Mouse (Mus musculus): ENCODE data around the gene Lbx2.

Lbx2 gene

DNA sequence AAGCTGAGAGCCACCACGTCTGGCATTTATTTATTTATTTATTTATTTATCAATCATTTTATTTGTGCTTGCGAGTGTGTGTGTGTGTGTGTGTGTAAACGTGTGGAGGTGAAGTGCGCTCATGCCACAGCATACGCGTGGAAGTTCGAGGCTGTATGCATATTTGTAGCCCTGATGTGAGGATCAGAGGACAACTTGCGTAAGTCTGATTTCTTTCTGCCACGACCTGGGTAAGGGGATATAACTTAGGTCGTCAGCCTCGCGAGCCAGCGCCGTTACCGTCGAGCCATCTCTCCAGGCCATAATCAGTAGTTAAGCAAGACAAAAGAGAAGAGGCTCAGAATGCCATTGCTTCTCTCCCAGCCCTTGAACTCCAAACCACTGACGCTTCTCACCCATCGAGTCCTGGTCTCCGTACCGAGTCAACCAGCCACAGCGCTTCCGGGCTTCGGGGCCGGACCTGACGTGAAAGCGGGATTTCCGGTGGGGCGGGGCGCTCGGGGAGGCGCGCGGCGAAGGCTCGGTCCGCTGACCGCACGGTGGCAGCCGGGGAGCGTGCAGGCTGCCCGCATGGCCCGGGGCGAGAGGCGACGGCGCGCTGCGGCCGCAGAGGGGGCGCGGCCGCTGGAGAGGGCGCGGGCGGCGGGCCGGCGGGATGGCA, 29.0 kb downstream of the Lbx2 start, which contains the start of gene Mogs:
Gene Mogs (plus strand): TSS at position 486 of the 661 bp plus-strand sequence.
- peak; percentile 94 to 95 for DNase-seq

DNA sequence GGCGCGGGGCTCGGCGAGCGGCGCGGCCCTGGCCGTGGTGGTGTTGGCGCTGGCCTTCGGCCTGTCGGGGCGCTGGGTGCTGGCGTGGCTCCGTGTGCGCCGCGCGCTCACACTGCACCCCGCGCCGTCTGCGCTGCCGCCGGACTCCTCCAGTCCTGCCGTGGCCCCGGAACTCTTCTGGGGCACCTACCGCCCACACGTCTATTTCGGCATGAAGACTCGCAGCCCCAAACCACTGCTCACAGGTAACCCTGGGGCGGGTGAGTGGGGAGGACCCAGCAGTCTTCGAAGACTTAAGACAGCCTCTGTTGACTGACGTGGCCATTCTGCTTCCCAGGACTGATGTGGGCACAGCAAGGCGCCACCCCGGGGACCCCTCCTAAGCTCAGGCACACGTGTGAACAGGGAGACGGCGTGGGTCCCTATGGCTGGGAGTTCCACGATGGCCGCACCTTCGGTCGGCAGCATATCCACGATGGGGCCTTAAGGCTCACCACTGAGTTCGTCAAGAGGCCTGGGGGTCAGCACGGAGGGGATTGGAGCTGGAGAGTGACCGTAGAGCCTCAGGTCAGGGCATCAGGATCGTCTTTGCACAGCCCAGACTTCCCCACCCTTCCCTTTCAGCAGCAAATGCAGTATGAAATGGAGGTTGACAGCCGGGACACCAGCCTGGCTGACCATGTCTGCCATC, 29.7 kb downstream of the Lbx2 start:
- DNase-seq, result peak in 1 of 2 experiments; percentile 46

DNA sequence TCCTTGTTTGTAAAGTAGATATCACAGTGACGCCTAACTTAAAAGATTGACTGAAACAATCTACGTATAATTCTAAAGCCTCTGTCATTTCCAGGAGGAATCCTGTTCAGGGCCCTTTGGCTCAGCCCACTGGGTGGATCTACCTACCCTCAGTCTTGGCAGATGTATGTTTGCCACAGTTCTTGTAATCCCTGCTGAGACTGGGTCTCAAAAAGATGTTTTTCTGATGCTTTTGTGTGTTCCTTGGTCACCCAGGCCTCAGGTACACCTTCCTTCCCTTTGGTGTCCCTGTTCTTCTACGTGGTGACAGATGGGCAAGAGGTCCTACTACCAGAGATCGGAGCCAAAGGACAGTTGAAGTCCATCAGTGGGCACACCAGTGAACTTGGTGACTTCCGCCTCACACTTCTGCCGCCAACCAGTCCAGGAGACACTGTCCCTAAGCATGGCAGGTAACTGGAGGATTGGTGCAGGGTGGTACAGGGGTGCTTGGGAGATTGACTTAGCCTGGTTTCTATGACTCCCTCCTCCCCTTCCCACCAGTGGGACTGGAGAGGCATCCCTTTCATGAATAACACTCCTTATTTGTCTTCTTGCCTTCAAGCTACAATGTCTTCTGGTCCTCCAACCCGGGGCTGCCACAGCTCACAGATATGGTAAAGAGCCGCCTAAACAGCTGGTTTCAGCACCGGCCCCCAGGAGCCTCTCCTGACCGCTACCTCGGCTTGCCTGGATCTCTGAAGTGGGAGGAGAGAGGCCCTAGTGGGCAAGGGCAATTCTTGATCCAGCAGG, 30.4 kb downstream of the Lbx2 start:
- DNase-seq, result no peak

DNA sequence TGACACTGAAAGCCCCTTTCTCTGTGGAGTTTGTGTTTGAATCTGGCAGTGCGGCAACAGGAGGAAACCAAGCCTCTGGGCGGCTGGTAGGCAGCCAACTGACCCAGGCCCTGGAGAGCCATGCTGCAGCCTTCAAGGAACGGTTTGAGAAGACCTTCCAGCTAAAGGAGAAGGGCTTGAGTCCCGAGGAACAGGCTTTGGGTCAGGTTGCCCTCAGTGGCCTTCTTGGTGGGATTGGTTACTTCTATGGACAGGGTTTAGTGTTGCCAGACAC, 30.9 kb downstream of the Lbx2 start:
- no peak for DNase-seq

DNA sequence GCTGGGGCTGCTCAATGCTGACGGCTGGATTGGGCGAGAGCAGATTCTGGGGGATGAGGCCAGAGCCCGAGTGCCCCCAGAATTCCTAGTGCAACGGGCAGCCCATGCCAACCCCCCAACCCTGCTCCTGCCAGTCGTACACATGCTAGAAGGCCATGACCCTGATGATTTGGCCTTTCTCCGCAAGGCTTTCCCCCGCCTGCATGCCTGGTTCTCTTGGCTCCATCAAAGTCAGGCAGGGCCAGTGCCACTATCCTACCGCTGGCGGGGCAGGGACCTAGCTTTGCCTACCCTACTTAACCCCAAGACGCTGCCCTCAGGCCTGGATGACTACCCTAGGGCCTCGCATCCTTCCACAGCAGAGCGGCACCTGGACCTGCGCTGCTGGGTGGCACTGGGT, 31.4 kb downstream of the Lbx2 start:
- no peak for DNase-seq

DNA sequence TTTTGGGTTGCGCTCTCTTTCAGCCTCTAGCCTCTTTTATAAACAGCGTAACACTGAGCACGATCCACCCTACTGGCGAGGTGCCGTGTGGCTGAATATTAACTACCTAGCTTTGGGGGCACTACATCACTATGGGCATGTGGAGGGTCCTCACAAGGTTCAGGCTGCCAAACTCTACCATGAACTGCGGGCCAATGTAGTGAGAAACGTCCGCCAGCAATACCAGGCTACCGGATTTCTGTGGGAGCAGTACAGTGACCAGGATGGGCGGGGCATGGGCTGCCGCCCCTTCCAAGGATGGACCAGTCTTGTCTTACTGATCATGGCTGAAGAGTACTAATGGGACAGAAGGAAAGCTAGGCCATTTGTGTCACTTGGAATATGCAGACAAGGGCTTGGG, 32.2 kb downstream of the Lbx2 start:
- DNase-seq, result no peak

DNA sequence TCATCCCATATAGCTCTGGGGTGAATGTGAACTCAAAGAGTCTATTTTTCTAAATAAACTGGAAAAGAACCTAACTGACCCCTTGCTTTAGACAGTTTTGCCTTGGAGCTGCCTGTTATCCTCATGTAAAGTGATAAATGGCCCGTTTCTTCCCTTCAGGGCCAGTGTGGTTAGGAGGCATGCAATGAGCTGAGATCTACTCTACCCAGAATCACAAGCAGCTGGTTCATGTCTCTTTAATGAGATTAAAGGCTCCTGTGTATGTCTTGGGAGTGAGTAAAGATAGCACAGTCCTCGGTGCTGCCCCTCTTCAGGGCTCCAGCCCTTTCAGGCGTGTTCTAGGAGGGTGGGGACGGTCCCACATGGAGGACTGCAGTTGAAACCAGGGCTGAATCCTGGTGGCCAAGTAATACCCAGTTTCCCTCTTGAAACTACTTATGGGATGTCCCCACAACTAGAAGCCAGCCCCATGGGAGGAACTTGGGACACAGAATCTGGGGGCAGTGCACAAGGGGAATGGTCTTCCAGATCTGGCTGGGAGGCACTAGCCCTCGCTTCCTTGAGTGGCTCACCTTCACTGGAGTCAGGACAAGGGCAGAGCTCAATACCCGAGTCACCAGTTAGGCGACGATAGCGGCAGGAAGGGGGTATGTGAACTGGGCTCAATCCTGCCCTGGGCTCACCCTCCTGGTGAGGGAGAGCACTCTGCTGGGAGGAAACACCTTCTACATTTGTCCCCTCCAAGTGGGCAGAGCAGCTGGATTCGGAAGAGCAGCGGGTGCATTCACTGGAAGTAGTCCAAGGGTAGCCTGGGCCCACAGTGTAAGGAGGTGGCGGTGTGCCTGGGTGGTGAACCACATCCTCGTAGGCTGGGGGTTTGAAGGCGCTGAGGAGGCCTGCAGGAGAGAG, 32.9 kb downstream of the Lbx2 start:
- no peak for DNase-seq

DNA sequence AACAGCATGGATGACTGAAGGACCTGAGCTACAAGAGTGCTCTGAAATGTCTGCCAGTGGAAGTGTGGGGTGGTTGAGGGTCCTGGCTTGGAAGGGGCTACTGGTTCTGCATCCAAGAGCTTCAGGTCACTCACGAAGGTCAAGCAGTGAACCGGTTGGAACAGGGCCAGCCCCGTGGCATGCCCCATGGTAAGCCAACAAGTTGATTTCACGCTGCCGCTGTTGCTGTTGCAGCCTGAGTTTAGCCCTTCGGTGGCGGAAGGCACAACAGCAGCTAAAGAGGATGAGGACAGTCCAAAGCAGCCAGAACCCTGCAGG, 33.5 kb downstream of the Lbx2 start:
- DNase-seq, result peak in 1 of 2 experiments; percentile 58

DNA sequence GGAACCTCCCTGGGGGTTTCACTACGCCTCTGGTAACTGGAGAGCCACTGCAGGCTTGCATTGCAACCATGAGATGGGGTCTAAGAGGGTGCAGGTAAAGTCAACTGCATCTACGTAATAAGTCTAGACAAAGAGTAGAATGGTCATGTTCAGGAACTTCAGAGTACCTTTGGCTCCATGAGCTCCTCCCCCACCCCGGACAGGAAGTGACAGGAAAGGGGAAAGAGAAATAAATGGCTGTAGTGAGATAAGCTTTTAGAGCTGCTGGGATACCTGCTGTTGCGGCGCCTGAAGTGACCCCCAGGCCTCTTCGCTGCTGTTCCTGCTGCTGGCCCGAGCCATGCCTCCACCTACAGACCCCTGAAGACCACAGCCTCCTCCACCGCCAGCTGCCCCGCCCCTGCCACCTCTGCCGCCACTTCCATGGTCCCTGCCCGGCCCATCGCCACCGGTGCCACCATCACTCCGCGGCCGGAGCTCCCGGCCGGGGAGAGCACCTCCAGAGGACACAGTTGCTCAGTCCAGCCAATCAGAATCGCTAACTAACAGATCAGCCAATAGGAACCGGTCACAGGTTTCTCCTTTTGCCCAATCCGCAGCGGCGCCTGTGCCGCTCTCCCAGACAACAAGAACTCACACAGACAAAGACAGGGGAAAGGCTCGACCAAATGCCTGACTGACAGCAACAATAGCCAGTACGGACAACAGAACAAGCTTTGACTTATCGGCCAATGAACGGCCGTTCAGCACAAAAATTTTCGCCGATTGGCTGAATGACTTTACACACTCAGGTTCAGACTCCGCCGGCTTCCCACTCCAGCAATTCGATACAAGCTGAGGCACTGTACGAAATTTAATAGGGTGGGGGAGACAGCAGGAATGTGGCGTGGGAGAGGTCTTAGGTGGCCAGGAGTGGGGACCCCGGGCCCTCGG, 35.0 kb downstream of the Lbx2 start, which contains the start of gene Wbp1:
Gene Wbp1 (minus strand): TSS at position 630 of the 933 bp plus-strand sequence.
- DNase-seq, result peak; percentile 92 to 94

DNA sequence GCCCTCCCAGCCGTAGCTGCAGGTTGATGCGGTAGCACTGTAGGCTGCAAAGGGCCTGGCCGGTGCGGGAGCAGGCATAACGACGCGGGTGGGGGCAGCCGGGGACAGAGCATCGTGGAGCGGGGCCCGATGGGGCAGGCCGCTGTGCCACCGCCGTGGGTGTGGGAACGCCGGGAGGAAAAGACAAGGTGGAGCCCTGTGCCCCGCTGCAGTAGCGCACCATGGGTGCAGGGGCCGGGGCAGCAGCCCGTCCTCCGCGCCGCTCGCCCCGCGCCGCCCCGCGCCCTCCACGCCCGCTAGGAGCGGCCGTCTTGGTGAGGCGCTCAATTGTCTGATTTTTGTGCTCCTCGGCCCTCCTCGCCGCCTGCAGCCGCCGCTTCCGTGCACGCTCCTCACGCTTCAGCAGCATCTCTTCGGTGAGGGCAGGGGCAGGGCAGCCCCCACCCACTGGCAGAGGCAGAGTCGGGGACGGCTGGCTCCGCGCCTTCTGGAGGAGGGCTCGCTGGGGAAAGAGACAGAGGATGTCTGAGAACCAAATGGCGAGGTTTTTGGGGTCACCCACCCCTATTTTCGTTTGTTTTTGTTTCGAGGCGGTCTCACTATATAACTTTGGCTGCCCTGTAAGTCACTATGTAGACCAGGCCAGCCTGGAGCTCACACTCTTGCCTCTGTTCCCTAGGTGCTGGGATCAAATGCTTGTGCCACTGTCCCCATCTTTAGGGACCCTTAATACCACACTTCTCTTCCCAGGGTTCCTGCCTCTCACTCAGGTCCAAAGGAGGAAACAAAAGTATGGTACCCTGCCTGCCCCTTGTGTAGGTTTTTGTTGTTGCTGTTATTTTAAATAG, 35.9 kb downstream of the Lbx2 start:
- DNase-seq, result peak in 1 of 2 experiments; percentile 66

DNA sequence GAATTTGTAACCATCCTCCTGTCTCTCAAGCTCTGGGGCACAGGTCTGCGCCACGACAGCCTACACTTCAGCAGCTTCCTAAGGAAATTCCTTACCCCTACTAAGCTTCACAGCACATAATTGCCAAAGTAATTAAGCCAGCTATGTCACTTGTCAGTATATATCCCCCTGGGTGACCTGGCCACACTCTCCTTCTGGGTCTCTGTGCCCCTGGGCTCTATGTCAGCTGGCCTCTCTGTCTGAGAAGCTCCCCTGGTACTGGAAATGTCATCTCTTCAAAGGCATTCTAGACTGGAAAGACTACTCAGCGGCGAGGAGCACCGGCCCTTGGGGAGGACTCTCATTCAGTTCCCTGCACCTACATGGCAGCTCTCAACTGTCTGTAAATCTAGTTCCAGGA, 36.8 kb downstream of the Lbx2 start:
- no peak for DNase-seq

DNA sequence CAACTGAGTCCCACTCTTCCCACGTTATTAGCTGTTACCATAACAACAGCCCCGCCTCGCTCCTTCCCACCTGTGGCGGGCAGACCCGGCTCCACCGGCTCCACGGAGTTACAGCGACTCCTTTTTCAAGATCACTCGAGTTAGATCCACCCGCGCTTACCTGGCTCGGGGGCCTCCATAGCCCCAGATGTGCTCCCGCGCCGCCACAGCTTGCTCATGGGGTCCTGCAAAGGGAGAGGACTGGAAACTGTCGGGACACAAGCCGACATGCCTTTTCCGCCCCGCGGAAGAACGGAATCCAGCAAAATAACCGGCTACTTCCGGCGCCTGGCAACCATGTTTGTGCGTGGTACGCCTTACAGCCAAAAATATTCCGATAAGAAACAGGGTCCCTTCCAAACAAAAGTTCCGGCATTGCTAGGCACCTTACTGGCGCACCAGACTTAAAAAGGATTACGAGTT, 38.7 kb downstream of the Lbx2 start:
- peak; percentile 93 to 94 for DNase-seq

DNA sequence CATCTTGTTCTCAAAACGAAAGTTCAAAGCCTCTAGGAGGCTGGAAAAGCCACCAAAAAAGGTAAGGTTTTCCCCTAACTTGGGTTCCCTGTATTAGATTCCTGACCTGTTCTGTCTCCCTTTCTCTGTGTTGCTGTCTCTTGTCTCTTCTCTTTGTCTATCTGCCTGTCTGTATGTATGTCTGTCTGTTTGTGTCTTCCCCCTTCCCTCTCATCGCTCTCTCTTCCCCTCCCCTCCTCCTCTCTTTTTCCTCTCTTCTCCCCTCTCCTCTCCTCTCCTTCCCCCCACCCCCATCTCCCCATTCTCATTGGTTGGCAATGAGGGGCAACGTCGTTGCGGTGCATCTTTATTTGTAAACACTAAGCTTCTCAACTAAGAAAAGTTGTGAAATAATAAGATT, 39.2 kb downstream of the Lbx2 start, which contains the start of gene Ino80b:
Gene Ino80b (minus strand): TSS at position 101 of the 400 bp plus-strand sequence.
- DNase-seq, result no peak

DNA sequence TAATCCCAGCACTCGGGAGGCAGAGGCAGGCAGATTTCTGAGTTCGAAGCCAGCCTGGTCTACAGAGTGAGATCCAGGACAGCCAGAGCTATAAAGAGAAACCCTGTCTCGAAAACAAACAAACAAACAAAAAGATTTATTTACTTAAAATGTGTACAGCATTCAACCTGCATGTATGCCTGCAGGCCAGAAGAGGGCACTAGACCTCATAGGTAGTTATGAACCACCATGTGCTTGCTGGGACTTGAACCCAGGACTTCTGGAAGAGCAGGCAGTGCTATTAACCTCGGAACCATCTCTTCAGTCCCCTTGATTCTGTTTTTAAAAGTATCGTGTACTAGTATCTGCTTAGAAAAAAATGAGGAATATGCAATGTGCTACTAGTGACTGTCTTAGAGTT, 41.3 kb downstream of the Lbx2 start:
- DNase-seq, result no peak

DNA sequence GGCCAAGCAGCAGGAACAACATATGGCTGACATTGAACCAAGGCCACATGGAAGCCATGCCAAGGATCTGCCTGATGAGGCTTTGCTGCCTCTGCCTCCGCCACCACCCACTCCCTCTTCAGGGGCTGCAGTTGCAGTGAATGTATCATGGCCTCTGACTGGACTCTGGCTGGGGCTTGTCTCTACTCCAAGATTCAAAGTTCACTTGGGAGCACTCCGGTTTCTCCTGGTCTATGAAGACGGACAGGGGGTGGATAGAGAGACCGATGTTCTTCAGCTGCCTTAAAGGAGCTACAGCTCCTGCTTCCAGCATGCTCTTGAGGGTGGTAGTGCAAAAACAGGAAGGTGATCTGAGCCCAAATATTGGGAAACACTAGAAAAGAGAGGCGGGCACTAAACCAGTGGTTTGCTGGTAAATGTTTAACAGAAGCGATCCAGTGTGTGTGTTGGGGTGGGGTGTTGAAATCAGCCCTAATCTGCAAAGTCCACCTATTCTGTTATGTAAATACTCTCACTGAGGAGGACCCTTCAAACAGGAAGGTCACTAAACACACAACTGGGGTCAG, 45.4 kb downstream of the Lbx2 start:
- peak in 1 of 2 experiments; percentile 31 for DNase-seq

DNA sequence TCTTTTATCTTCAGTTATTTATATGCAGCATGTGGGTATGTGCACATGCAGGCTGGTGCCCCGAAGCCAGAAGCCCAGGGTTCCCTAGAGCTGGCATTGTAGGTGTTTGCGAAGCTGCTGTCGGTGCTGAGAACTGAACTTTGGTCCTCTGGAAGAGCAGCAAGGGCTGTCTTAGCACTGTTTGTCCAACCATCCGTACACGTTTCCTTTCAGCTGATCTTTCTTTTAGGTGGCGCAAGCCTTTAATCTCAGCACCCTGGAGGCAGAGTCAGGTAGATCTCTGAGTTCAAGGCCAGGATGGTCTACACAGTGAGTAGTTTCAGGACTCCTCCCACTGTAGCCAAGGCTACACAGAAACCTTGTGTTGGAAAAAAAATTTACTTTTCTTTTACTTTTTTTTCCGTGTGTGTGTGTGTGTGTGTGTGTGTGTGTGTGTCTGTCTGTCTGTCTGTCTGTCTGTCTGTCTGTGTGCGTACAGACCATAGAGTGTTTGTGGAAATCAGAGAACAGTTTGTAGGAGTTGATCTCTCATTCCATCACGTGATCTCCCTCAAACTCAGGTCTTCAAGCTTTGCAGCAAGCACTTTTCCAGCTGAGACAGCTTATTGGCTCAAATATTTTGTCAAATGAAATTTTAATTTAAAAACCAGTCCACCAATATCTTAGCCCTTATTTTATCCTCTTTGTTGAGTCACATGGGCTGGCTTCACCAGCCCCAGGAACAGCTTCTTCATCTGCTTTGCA, 46.2 kb downstream of the Lbx2 start:
- DNase-seq, result no peak

DNA sequence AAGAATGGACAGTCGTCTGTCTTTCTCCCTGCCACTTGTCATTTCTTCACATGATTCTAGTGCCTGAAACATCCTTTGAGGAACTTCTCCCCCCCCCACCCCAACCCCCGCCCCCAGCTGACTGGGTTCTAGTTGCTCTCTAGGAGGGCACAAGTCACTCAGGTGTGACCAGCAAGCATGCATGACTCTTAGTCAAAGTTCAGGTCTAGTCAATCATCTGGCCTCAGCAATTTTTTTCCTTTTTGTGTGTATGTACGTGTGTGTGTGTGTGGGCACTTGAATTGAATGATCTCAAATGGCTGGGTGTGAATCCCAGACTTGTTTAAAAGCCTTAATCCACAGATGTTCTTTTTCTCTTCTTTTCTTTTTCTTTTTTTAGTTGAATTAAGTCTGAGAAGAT, 48.1 kb downstream of the Lbx2 start:
- no peak for DNase-seq

DNA sequence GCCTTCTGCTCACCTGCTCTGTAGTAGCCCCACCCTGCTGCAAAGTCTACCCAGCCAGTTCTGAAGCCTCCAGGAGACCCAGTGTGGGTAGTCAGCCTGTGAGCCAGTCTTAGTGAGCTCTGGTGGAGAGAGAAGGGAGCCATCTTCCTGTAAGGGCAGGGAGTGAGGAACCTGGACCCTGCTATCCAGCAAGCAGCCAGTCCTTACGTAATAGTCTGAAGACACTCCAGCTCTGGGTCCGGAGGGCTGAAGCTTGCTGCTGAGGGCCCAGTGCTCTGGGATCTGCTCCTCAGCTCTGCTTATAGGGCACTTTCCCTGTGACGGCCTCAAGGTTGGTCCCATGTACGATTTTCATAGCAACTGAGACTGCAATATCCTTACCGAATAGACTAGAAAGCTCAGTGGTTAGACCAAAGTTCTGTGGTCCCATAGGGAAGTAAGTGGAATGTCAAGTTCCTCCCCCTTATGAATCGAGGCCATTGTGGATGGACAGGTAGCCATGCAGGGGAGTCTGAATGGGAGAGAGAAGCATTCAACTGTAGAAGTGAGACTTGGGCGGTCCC, 48.9 kb downstream of the Lbx2 start, which contains the start of gene Rtkn:
Gene Rtkn (plus strand): TSS at position 513 of the 563 bp plus-strand sequence.
- DNase-seq, result no peak

DNA sequence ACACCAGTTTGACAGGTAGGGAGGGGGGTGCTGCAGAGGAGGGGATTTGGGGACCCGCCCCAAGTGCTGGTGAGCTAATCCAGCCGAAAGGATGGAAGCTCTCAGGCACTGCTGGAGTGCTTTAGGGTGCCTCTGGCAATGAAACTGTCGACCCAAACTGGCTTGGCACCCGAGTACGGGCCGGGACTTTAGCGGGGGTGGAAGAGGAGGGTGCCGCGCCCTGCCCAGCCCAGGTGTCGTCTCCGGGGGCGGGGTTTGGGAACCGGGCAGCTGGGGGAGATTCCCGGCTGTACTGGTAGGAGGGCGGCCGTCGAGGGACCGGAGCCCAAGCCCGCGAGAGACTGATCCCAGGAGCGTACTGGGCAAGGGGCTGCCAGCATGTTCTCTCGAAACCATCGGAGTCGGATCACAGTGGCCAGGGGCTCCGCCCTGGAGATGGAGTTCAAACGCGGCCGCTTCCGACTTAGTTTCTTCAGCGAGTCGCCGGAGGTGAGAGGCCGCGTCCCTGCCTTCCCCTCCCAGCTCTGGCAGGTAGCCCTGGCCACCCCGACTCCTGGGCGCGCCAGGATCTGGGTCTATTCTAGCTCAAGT, 49.5 kb downstream of the Lbx2 start:
- DNase-seq, result no peak
